Mouse (Mus musculus) liver (tissue): ENCODE results near the gene Nfkb1.
A peak's percentile ranks its signal among the peaks of the same experiment; 100 is the strongest.

Experiments used
- DNase-seq: peaks from one replicate; pipeline ENCODE4 v3.0.0-alpha.2; 2020; ENCODE audit warnings: mixed read lengths

The Nfkb1 gene

GRCm38 (mm10) chr3:135667084-135667483 lies 24.3 kb downstream of the Nfkb1 start:
- DNase-seq, result no peak

GRCm38 (mm10) chr3:135665777-135666259 lies 25.5 kb downstream of the Nfkb1 start:
- DNase-seq, result no peak

DNA sequence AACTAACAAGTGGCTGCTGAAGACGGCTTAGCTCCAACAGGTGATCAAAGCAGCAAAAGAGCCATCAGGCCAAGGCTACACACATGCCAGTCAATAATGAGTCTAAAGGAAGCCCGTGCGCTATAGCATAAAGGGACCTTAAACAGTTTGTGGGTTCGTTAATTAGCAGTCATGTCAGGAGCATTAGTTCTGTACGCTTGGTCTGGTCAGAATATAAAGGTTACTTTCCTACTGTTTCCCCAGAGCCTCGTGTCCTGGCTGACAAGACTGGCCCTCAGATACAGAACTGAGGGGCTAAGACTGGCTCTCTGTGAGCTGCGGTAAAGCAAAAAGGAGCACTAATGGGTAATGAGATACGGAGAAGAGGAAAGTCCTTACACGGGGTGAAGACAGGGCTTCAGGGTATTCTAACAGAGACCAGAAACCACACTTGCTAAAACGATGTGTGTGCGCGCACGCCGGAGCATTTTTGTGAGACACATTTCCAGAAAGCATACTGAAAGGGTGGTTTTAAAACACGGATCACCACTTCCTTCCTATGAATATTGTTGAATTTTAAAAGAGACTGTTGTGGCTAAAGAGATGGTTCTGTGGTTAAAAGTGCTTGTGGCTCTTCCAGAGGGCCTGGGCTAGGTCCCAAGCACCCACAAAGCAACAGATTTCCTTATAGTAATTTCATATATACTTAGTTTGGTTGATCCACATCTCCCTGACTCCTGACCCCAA lies 29.0 kb downstream of the Nfkb1 start:
- DNase-seq, result no peak

- DNase-seq, result no peak
Observed at GRCm38 (mm10) chr3:135661707-135662106, 29.6 kb downstream of the Nfkb1 start.

DNA sequence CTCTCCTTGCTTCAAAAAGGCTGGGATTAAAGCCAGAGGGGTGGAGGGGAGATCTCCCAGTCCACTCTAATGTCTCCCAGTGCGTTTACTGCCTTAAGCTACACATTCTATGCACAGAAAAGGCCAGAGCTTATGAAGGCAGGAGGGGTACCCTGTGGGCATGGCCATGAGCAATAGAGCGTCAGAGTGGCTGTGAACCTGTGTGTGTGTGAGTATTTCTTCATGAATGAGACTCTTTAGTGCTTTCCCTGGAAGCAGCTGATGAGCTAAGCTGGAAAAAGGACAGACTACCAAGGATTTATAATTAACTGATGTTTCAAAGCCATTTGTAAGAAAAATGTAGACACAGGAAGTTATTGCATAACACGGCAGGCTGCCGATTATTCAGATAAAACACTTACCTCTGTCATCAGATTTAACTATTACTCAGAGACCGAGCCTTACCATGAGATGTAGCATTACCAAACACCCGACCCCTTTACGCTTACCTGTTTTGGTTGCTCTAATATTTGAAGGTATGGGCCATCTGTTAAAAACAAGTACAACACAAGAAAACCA lies 32.7 kb downstream of the Nfkb1 start:
- no peak for DNase-seq

- no peak for DNase-seq
Observed at GRCm38 (mm10) chr3:135656156-135656555, 35.2 kb downstream of the Nfkb1 start.

- DNase-seq, result no peak
Observed at GRCm38 (mm10) chr3:135650773-135651555, 40.4 kb downstream of the Nfkb1 start.

GRCm38 (mm10) chr3:135649809-135650208 lies 41.5 kb downstream of the Nfkb1 start:
- DNase-seq, result no peak

- no peak for DNase-seq
Observed at GRCm38 (mm10) chr3:135648501-135648900, 42.8 kb downstream of the Nfkb1 start.

DNA sequence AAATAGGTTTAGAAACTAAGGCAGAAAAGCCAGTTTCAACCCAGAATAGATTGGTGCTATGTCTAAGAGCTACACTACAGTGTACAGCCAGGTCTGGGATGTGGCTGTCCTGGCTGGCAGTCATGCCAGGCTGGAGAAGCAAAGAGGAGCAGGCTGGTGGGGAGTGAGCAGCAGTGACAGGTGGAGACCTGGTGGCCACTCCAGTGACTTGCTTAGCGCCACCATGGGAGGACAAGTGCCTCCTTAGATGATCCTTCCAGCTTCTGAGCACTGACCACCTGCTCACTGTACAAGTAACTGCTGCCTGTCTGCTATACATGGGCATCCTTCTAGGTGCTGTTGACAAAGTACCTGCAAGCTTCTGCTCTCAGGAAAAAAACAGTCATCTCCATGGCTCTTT lies 44.7 kb downstream of the Nfkb1 start:
- no peak for DNase-seq

GRCm38 (mm10) chr3:135644971-135645370 lies 46.4 kb downstream of the Nfkb1 start:
- DNase-seq, result no peak

GRCm38 (mm10) chr3:135641623-135641915 lies 49.8 kb downstream of the Nfkb1 start:
- peak; percentile 43 for DNase-seq

DNA sequence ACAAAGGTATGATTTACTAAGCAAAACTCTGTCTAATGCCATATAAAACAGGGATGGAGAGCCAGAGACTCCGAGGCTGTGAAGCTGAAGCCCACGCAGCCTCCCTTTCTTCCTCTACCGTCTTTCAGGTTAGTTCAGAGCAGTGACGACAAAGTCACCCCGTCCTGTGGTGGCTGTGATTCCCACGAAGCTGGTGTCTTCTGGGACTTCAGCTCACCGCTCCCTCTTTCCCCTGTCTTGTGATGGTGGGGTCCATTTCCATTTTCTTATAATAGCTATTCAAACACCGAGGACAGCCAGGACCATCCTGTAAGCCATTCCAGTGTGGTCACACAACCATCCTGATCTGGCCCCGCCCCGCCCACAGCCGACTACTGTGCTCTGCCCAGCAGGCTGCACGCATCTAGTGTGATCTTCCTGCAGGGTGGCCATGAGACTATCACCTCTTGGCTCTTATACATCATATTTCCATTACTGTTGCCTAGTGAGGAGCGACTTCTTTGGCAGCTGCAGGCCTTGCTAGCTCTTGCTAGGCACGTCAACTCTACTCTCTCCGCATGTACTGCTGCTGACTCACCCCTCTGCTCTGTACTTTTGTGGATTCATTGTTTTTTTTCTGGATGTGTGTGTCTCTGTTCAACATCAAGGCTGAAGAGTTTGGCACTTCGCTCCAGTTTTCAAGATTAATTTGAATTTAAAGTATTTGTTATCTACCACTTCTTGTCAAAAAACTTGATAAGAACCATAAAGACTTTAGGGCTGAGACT lies 50.3 kb downstream of the Nfkb1 start:
- DNase-seq, result peak; percentile 52

- no peak for DNase-seq
Observed at GRCm38 (mm10) chr3:135640203-135640602, 51.1 kb downstream of the Nfkb1 start.

DNA sequence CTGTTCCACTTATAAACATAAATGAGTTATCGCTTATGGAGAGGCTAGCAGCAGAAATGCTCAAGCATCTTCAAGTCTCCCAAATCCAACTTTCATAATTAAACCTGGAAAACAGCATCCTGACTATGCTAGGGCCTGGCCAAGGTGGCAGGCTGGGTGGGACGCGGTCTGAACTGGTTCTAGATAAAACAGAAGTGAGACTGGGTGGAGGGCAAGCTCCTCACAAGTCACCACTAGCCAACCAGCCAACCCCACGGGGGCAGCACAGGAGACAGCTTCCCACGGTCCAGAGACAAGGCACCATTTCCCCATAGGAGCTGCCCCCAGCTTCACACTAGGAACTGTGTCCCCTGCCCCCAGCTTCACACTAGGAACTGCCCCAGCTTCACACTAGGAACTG lies 53.8 kb downstream of the Nfkb1 start:
- DNase-seq, result peak; percentile 44

GRCm38 (mm10) chr3:135636454-135636853 lies 54.9 kb downstream of the Nfkb1 start:
- DNase-seq, result peak; percentile 80

- DNase-seq, result no peak
Observed at GRCm38 (mm10) chr3:135635646-135636434, 55.5 kb downstream of the Nfkb1 start.

GRCm38 (mm10) chr3:135635030-135635429 lies 56.3 kb downstream of the Nfkb1 start:
- DNase-seq, result no peak

GRCm38 (mm10) chr3:135634275-135634674 lies 57.1 kb downstream of the Nfkb1 start:
- no peak for DNase-seq

GRCm38 (mm10) chr3:135631856-135632255 lies 59.5 kb downstream of the Nfkb1 start:
- DNase-seq, result no peak

- peak; percentile 29 for DNase-seq
Observed at GRCm38 (mm10) chr3:135631096-135631457, 60.3 kb downstream of the Nfkb1 start.

DNA sequence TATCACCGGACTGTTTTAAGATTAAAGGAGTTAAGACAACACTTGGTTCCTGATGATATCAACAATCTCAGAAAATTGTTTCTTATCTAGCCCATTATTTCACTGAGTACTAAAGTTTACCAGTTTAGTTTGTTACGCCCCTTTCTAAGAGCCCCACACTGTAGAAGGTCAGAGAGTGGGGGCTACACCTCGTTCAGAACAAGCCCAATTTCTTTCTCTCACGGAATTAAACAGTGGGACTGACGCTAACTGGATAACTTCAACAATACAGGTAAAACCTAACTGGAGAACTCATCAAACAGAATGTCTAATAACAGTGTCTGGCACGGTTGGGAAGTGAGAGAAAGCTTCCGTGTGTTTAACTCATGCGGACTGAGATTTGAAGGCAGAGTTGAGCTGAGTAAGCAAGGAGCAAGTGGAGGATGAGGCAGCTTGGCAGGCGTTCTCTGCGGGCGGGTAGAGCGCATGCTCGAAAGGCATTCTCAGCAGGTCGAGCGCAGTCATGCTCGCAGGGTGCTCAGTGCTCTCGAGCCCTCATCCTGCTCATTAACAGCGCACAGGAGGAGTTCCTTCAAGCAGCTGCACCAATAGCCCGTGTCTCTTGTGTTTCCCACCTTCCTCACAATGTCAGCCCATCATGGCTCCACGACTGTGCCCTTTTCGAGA lies 60.8 kb downstream of the Nfkb1 start:
- DNase-seq, result no peak
